Mouse (Mus musculus) hindbrain, embryonic 14.5 days (tissue): ENCODE results near the gene Cdh4. TPM values are rescaled to one million over a fixed set of nuclear protein-coding genes. Genes with fewer than 3 reads are reported as not detected.
A peak's percentile ranks its signal among the peaks of the same experiment; 100 is the strongest.

ENCODE experiments used
- ATAC-seq: fragments of 200-750 bp; cut with Nextera tagmentation; 2 replicates; pipeline ENCODE4 v1.8.0; 2017; ENCODE audit warnings: moderate number of reproducible peaks, mild to moderate bottlenecking, moderate TSS enrichment, moderate library complexity; ENCODE audit not compliant: low FRiP score
- DNase-seq: peaks from one replicate; pipeline ENCODE4 v3.0.0-alpha.2; 2015; ENCODE audit warnings: low spot score
- H3K27ac ChIP-seq: fragments of 300-500 bp; sonication (generic); 2 replicates; pipeline ENCODE4 v1.5.1; 2014; ENCODE audit warnings: mild to moderate bottlenecking, moderate library complexity
- H3K27me3 ChIP-seq: fragments of 300-500 bp; sonication (generic); 2 replicates; pipeline ENCODE4 v1.6.1; 2014; ENCODE audit warnings: mild to moderate bottlenecking, low read length, mixed read lengths; ENCODE audit not compliant: control insufficient read depth, insufficient read depth
- H3K36me3 ChIP-seq: fragments of 300-500 bp; sonication (generic); replicated peaks from 2 replicates; pipeline ENCODE4 v1.6.1; 2014; ENCODE audit not compliant: control insufficient read depth, insufficient read depth
- H3K4me1 ChIP-seq: fragments of 300-500 bp; sonication (generic); replicated peaks from 2 replicates; pipeline ENCODE4 v1.6.1; 2014; ENCODE audit warnings: antibody characterized with exemption, low read length, mixed read lengths; ENCODE audit not compliant: control insufficient read depth, insufficient read depth
- H3K4me2 ChIP-seq: fragments of 300-500 bp; sonication (generic); replicated peaks from 2 replicates; pipeline ENCODE4 v1.6.1; 2014; ENCODE audit warnings: mild to moderate bottlenecking, moderate library complexity
- H3K4me3 ChIP-seq: fragments of 300-500 bp; sonication (generic); replicated peaks from 2 replicates; pipeline ENCODE4 v1.5.1; 2014; ENCODE audit warnings: mild to moderate bottlenecking, low read length
- H3K9ac ChIP-seq: fragments of 300-500 bp; sonication (generic); 2 replicates; pipeline ENCODE4 v1.6.1; 2014
- H3K9me3 ChIP-seq: fragments of 300-500 bp; sonication (generic); 2 replicates; pipeline ENCODE4 v1.6.1; 2016; ENCODE audit warnings: low read length; ENCODE audit not compliant: control insufficient read depth
- WGBS: fragments of 180-500 bp; shearing (Covaris S2); extraction: QIAGEN DNeasy Blood & Tissue Kit; methylation state at CpG from one replicate; pipeline ENCODE4 v1.1.7; 2014; 5-methylcytosine and 5-hydroxymethylcytosine counted together
- polyA plus RNA-seq: library from polyadenylated mRNA; unstranded; fragments of >200 nt; fragmentation: Nextera tagmentation; extraction: Ambion mirVana; gene quantifications from 2 replicates; pipeline ENCODE4 v1.2.1, GENCODE M21; 2014

Gene Cdh4
- polyA plus RNA-seq, 1 experiment from 2014 or later, result 32.8 TPM

DNA sequence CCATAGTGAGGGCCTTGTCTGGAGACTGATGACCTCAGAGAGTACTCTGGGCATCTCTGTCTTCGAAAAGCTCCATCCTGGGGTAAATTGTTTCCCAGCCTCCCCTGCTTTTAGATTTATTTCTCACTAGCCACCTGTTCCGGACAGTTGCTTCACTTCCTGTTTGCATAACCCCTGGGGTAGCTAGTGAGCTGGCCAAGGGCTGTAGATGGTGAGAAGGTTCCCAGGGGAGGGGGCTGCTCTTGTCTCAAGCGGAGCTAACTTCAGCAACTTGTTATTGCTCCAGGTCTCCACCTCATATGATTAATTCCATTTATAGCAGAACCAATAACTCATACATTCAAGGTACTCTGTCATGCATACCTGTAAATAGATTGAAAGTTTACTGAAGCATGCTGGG is 16.6 kb upstream of the Cdh4 start:
- WGBS, result 78% methylated on average over 3 of the region's 3 CpGs
- Histone ChIP-seq H3K9me3 (no peaks in the 10 kb centered on the region), H3K27ac (no peak overlapping the region), H3K4me2 (no peak overlapping the region), H3K4me1 (no peaks in the 10 kb centered on the region), H3K9ac (no peak overlapping the region), H3K36me3 (no peaks in the 10 kb centered on the region), H3K4me3 (no peak overlapping the region), H3K27me3 (no peaks in the 10 kb centered on the region)
- ATAC-seq, result no peak
- no peak for DNase-seq

DNA sequence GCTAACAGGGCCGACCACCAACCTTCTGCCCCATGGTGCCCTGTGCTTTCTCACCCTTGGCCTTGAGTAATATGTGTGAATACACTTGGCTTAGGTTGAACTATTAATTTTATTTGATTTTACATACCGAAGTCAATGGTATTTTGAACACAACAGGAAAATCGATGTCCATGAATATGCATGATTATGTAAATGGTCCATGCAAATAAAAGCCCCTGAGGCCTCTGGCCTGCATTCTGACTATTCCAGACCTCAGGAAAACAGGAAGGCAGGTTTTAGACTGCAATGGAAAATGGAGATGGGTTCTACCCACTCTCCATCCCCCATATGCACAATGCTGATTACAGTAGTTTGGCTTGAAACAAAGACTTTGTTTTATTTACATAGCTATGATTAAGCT is 13.3 kb upstream of the Cdh4 start:
- Histone ChIP-seq H3K27me3 (no peaks in the 10 kb centered on the region), H3K9me3 (no peaks in the 10 kb centered on the region), H3K4me2 (no peak overlapping the region), H3K36me3 (no peaks in the 10 kb centered on the region), H3K4me3 (no peak overlapping the region), H3K9ac (no peak overlapping the region), H3K4me1 (no peaks in the 10 kb centered on the region), H3K27ac (no peak overlapping the region)
- ATAC-seq (no peak), DNase-seq (no peak)
- WGBS, result 51% methylated on average over 3 of the region's 3 CpGs

DNA sequence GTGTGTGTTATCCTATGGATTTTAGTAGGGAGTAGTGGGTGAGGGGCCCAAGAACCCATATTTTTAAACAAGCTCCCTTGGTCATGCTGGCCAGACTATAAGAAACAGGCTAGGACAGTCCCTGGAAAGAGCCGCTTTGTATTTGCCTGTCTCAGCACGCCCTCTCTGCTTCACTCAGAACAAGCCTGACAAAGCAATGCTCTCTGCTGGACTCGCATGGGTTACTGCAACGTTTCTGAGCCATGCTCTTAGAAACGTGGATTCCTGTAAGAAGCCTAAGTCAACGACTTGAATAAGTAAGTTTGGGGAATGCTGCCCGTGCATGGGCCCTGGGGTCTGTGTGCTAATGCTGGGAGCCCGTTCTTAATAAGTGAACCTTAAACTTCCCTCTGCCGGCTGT is 2.1 kb upstream of the Cdh4 start:
- DNase-seq (peak; percentile 64), ATAC-seq (no peak)
- 18% methylated on average over 9 of the region's 9 CpGs for WGBS

DNA sequence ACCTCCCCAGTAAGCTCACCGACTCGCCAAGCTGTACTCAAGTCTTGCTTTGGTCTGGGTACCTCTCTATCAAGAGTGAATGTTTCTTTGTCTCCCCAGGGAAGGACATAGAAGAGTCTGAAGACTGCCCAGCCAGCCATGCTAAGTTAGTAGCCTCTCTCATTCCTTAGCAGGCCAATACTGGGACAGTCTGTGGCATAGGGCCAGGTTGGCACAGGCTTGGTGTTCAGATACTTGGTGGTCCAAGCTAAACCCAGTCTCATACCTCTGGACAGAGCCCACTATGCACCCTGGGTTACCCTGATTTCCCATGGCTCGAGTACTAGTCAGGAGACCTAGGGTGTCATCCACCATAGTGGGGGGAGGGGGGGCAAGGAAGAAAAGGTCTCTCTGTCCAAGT is 1.1 kb upstream of the Cdh4 start:
- Histone ChIP-seq H3K4me3 (no peak overlapping the region), H3K9ac (no peak overlapping the region), H3K4me1 (peaks cover 19% of the 10 kb centered on the region), H3K9me3 (no peaks in the 10 kb centered on the region), H3K27ac (no peak overlapping the region), H3K4me2 (peak overlapping the region; percentile 97; the same call in 1 of the 2 replicates), H3K36me3 (no peaks in the 10 kb centered on the region), H3K27me3 (peaks cover 5% of the 10 kb centered on the region; the same call in 1 of the 2 replicates)
- 71% methylated on average over 3 of the region's 3 CpGs for WGBS
- ATAC-seq, result no peak
- DNase-seq, result no peak

More for the DNA sequence above, 2.1 kb upstream of the Cdh4 start:
- Histone ChIP-seq H3K27me3 (peaks cover 5% of the 10 kb centered on the region; the same call in 1 of the 2 replicates), H3K4me3 (no peak overlapping the region), H3K9ac (no peak overlapping the region), H3K4me1 (peaks cover 19% of the 10 kb centered on the region), H3K27ac (no peak overlapping the region), H3K9me3 (no peaks in the 10 kb centered on the region), H3K4me2 (no peak overlapping the region), H3K36me3 (no peaks in the 10 kb centered on the region)

DNA sequence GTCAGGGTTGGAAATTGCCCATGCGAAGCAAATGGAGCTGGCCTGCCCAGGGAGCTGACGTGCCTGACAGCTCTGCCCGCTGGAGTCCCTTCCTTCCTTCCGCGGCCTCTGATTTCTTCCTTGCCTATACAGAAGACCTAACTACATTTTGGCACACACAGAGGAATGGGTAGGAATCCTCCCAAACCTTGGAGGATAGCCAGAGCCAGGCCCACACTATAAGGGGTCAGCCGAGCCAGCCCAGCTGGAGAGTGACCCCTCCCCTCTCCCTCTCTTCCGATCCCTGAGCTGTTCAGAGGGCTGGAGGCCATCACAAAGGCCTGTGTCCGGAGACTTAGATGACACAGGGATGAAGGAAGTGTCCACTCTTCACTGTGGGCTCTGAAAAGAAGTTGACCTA is 514 bp upstream of the Cdh4 start:
- H3K27ac ChIP-seq, result peak overlapping the region; percentile 78
- H3K4me3 ChIP-seq, result peak overlapping the region; percentile 68
- ATAC-seq, result peak; percentile 51; the same call in 1 of the 2 replicates
- H3K4me2 ChIP-seq, result peak overlapping the region; percentile 97
- no peak for DNase-seq
- H3K9ac ChIP-seq, result peak overlapping the region; percentile 85
- 5% methylated on average over 8 of the region's 8 CpGs for WGBS
- no peaks in the 10 kb centered on the region for H3K36me3 ChIP-seq
- H3K9me3 ChIP-seq, result no peaks in the 10 kb centered on the region
- peaks cover 5% of the 10 kb centered on the region; the same call in 1 of the 2 replicates for H3K27me3 ChIP-seq
- H3K4me1 ChIP-seq, result peaks cover 19% of the 10 kb centered on the region

DNA sequence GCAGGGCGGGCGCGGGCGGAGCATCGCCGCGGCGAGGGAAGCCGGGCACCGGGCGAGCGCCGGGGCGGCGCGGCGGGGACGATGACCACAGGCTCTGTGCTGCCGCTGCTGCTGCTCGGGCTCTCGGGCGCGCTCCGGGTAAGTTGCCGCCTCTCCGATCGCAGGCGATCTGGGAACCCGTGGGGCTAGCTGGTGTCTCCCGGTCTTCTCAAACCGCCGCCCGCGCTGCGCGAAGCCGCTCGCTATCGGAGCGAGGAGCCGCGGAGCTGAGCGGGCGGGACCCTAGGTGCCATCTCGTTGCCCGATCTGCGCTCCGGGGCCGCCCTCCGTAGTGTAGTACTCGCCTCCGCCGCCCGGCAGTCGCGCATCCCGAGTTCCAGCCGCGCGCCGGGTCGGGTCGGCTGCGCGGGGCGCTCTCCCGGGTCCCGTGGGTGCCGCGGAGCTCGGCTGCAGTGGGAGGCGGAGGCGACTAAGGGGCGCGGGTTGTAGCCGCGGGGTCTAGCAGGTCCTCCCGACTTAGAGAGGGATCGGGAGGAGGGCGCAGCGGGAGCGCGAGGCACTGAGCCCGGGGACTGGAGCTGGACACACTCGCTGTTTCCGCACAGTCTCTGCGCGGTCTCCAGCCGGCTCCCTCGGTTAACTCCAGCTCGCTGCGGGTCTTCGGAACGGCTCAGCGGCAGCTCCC is 452 bp downstream of the Cdh4 start:
- peak overlapping the region; percentile 68 for H3K4me3 ChIP-seq
- peak overlapping the region; percentile 85 for H3K9ac ChIP-seq
- WGBS, result under 1% methylated on average over 92 of the region's 95 CpGs
- H3K27me3 ChIP-seq, result peaks cover 5% of the 10 kb centered on the region; the same call in 1 of the 2 replicates
- H3K27ac ChIP-seq, result peak overlapping the region; percentile 78
- peaks cover 19% of the 10 kb centered on the region for H3K4me1 ChIP-seq
- ATAC-seq (peak; percentile 58), DNase-seq (peak; percentile 66)
- no peaks in the 10 kb centered on the region for H3K9me3 ChIP-seq
- H3K4me2 ChIP-seq, result peak overlapping the region; percentile 97
- no peaks in the 10 kb centered on the region for H3K36me3 ChIP-seq

DNA sequence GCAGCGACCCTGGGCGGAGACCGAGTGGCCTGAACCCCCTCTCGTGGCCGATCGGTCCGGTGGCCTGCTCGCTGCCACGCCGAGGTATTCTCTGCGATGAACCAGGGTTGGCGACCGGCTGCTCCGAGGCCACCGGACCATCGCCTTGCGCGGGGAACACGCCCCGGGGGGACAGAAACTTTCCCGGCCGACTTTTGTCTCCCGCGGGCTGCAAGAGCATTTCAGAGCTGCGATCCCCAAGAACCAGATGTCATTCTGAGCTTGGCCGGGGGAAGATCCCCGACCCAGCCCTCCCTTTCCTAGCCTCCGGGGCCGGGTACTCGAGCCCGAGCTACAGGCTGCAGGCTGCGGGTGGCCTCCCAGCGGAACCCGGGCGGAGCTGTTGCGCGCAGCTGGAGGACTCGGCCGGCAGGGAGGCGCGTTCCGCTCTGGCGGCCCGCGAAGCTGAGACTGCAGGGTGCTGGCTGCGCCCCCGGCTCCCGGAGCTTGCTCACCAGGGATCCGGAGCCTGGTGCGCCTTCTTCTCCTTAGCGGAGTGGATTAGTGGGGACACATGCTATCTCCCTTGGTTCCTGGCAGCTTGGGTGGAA is 1.1 kb downstream of the Cdh4 start:
- WGBS, result 0% methylated on average over 51 of the region's 51 CpGs
- H3K9ac ChIP-seq, result peak overlapping the region; percentile 85
- no peaks in the 10 kb centered on the region for H3K36me3 ChIP-seq
- ATAC-seq, result no peak; the same call in 1 of the 2 replicates
- H3K9me3 ChIP-seq, result no peaks in the 10 kb centered on the region
- peak overlapping the region; percentile 68 for H3K4me3 ChIP-seq
- H3K4me2 ChIP-seq, result peak overlapping the region; percentile 97
- DNase-seq, result peak; percentile 48
- H3K4me1 ChIP-seq, result peaks cover 19% of the 10 kb centered on the region
- H3K27me3 ChIP-seq, result peaks cover 5% of the 10 kb centered on the region; the same call in 1 of the 2 replicates
- H3K27ac ChIP-seq, result peak overlapping the region; percentile 78

DNA sequence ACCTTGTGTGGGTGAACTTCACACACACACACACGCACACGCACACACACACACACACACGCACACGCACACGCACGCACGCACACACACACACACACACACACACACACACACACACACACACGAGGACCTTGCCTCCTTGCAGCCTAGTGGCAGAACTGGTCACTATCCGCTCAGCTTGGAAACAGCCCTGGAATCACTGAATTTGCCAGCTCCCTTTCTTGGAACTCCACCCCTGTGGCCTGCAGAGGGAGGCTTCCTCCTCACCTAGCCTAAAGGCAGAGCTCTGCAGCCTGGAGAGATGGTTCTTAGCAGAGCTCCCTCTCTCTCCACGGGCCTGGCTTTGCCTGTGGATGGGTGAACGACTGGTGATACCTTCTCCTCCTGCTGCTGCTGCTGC is 1.7 kb downstream of the Cdh4 start:
- WGBS, result 17% methylated on average over 11 of the region's 11 CpGs
- Histone ChIP-seq H3K27me3 (peaks cover 5% of the 10 kb centered on the region; the same call in 1 of the 2 replicates), H3K9me3 (no peaks in the 10 kb centered on the region), H3K4me3 (peak overlapping the region; percentile 68), H3K36me3 (no peaks in the 10 kb centered on the region), H3K9ac (peak overlapping the region; percentile 85), H3K4me2 (peak overlapping the region; percentile 97), H3K4me1 (peaks cover 19% of the 10 kb centered on the region), H3K27ac (no peak overlapping the region)
- ATAC-seq, result no peak
- peak; percentile 38 for DNase-seq

DNA sequence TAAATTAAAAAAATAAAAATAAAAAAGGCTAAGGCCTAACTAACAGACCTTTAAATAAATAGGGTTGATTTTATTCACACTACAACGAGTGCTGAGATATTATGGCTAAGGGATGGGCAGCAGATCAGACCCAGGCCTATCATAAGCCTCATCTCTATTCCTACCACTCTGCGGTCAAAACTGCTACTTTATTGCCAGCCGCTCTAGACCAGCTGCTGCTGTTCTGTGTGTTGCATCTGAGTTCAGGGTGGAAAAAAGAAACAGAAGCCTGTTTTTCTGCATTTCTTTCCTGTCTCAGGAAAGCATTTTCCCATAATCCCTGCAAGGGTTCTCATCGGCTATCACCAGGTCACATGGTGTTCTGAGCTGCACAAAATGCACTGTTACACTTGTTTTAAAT is 6.0 kb downstream of the Cdh4 start:
- Histone ChIP-seq H3K4me2 (no peak overlapping the region), H3K27me3 (no peaks in the 10 kb centered on the region; the same call in 1 of the 2 replicates), H3K9me3 (no peaks in the 10 kb centered on the region), H3K27ac (no peak overlapping the region), H3K36me3 (no peaks in the 10 kb centered on the region), H3K4me1 (peaks cover 5% of the 10 kb centered on the region; the same call in 1 of the 2 replicates), H3K9ac (no peak overlapping the region), H3K4me3 (no peak overlapping the region)
- ATAC-seq (no peak), DNase-seq (no peak)
- WGBS, result 95% methylated on average over 4 of the region's 4 CpGs
